Mouse (Mus musculus) CD4-positive, CD25-positive, alpha-beta regulatory T cell, adult 4 months (primary cell): ENCODE data around the gene Hdac5. TPM values are rescaled to one million over a fixed set of nuclear protein-coding genes. Genes with fewer than 3 reads are reported as not detected.

Experiments
- ATAC-seq: one replicate; pipeline ENCODE4 v1.8.0; 2017
- polyA plus RNA-seq, 2 experiments: library from polyadenylated mRNA; unstranded; fragments of 100-300 nt; shearing (Covaris generic); gene quantifications; one replicate each; pipeline ENCODE4 v1.2.1; 2017

Hdac5 gene
- 10 to 100 TPM in 1 of 2 experiments, 1 to 10 TPM in 1; 6.5 to 12.3 TPM for polyA plus RNA-seq

DNA sequence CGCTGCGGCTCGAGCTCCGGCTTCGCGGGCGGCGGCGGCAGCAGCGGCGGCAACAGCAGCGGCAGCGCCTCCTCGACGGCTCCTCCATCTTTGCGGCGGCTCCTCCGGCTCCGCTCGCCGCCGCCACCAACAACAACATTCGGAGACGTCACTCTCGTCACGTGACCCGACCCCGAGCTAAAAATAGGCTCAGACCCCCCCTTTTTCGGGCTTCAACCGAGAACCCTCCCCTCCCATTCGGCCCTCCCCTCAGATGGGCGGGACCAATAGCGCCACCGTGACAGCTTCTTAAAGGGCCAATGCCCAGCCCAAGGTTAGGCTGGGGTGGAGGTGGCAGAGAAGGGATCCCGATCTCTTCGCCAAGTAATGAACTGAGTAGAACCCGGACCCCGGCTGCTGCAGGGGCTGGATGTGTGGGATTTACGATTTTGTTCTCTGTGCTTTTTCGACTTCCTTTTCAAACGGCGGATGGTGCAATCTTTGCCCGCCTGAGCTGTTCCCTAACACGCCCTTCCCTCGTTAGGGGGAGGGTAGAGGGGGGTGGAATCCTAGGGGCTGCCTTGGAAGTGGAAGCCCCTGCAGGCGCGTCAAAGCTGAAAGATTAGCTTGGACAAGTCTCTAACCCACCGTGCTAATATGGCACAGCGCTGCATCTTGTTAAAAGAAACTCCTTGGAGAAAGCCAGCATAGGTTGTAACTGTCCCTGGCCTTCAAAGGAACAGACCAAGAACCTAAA is at the start of gene Hdac5:
Hdac5 (minus strand) TSS at position 161 of the 736 bp plus-strand sequence.
- ATAC-seq = peak; percentile 93

GRCm38 (mm10) chr11:102279595-102279994 is 49.6 kb upstream of the Hdac5 start:
- no peak for ATAC-seq

- no peak for ATAC-seq
These were observed 47.8 kb upstream of the Hdac5 start for GRCm38 (mm10) chr11:102277754-102278153.

GRCm38 (mm10) chr11:102276411-102276915 is 46.5 kb upstream of the Hdac5 start:
- ATAC-seq = no peak

GRCm38 (mm10) chr11:102268520-102269244 is 38.7 kb upstream of the Hdac5 start, which contains the start of gene Asb16:
Asb16 (plus strand) TSS chr11:102268743.
- no peak for ATAC-seq

DNA sequence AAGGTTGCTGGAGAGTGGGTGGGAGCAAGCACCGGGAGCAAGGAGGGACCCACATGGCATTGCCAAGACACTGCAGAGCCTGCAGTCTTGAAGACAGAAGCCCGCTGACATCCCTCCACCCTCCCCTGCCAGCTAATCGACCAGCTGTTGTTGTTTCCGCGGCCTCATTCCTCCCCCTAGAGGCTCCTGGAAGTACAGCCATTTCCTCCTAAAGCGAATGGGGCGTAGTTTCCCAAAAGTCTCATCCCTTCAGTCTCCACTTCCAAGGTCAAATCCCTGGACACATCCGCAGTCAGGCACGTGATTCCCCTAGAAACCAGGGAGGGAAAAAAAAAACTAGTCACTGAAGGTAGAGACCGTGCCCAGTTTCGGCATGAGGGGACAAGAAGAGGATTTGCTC is 37.5 kb upstream of the Hdac5 start:
- ATAC-seq = peak; percentile 49

DNA sequence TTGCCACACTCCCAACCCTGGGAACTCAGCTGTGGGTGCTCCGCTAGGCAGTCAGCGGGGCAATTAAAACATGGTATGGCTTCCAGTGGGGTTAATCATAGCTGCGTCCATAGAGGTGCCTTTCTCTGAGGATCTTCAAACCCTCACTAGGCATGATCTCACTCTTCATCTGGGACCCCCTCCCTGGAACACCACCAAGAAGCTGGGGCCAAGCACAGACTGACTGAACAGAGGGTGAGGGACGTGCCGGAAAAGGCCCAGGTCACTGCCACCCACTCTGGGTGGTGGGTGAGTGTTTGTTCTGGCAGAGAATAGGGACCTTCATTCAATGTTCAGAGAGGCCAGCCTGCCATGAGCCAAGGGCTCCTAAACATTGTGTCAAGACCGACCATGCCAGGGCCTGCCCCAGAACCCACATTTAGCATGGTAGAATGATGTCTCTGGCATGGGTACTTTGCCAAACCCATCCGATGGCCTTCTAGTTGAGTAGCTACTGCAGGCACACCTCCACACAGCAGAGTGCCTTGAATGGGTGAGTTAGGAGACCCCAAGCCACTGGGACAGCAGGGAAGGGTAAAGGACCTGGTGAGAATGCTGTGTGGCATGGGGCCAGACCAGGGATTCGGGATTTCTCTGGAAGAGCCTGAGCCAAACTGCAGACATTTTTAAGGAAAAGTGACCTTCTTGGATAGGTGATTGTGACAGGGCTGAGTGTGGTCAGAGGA is 36.8 kb upstream of the Hdac5 start:
- ATAC-seq = no peak

DNA sequence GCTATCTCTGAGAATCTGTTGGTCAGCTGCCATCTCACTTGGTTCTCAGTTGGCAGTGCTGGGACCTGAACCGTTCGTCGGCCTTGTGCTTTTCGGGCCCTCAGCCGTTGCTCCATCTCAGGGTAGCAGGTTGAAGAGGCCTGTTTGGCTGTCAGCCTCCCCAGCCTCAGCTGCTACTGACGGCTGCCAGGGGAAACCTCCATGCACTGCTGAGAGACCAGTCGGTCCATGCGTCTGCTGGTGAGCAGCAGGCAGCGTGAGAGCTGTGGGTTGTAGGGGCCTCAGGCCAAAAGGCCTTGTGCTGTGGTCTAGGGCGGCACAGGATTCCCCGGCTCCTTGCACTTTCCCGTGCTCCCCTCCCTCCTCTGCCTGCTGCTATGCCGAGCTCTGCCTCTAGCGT is 35.9 kb upstream of the Hdac5 start:
- no peak for ATAC-seq

DNA sequence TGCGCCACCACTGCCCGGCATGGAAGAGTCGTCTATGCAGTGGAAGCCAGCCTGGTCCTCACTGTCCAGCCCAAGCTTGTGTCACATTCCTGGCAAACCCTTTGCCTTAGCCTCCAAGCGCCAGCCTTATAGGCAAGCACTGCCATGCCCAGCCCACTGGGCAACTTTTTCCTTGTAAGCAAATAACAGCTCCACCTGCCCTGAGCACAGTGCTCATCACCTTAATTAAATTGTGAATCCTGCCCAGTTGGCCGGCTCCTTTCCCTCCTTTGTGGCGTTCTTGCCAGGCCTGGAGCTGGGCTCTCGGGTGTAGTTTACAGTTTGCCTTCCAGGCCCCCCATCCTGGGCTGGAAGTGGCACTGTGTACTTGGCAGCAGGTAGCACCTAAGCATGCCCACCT is 33.2 kb upstream of the Hdac5 start:
- no peak for ATAC-seq

DNA sequence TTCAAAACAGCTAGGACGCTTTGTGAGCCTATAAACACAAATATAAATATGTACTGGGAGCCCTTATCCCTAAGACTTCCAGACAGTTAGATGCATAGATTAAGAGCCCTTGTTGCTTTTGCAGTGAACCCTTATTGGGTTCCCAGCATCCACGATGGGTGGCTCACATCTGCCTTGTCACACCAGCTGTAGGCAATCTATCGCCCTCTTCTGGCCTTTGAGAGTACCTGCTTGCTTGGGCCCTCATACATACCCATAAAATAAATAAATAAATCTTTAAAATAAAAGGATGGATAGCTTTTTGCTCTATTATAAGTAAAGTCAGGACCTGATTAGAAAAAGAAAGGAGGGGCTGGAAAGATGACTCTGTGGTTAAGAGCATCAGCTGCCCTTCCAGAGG is 28.6 kb upstream of the Hdac5 start:
- ATAC-seq = no peak

- no peak for ATAC-seq
These were observed 28.1 kb upstream of the Hdac5 start for GRCm38 (mm10) chr11:102258095-102258494.

DNA sequence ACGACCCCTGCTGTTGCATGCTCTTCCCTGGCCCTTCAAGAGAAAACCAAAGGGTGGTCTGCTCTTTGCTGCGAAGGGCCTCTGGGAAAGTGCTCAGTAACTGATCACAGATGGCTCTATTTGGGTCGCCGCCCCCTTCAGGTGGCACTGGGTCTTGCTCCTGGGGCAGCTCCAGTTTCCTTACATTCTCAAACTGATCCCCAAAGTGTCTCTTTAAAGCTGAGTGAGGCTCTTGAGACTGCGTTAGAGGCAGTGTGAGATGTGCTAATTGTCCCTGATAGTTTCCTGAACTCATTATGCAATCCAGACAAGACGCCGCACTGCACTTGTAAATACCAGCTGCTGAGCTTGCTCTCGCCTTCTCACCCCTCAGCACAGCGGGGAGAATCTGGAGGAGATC is 27.5 kb upstream of the Hdac5 start:
- no peak for ATAC-seq

GRCm38 (mm10) chr11:102249351-102250090 is 19.6 kb upstream of the Hdac5 start:
- no peak for ATAC-seq

GRCm38 (mm10) chr11:102248630-102249230 is 18.8 kb upstream of the Hdac5 start, which contains the start of gene BC030867:
BC030867 (plus strand) TSS chr11:102248882.
- ATAC-seq = peak; percentile 90

- no peak for ATAC-seq
These were observed 16.9 kb upstream of the Hdac5 start for GRCm38 (mm10) chr11:102246871-102247270.

DNA sequence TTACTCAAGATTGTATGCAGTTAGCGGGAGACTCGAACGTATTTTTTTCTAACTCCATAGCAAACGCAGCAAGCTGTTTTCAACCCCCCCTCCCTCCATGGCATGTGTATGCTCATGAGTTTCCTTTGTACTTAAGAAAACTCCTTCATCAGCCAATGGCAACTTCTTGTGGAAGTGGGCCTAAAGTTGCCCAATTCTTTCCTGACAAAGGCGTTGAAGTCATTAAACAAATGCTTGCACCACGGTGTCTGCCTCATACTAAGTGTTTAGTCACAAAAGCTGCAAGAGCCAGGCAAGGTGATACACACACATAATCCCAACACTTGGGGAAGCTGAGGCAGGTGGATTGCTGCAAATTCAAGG is 16.3 kb upstream of the Hdac5 start:
- no peak for ATAC-seq

DNA sequence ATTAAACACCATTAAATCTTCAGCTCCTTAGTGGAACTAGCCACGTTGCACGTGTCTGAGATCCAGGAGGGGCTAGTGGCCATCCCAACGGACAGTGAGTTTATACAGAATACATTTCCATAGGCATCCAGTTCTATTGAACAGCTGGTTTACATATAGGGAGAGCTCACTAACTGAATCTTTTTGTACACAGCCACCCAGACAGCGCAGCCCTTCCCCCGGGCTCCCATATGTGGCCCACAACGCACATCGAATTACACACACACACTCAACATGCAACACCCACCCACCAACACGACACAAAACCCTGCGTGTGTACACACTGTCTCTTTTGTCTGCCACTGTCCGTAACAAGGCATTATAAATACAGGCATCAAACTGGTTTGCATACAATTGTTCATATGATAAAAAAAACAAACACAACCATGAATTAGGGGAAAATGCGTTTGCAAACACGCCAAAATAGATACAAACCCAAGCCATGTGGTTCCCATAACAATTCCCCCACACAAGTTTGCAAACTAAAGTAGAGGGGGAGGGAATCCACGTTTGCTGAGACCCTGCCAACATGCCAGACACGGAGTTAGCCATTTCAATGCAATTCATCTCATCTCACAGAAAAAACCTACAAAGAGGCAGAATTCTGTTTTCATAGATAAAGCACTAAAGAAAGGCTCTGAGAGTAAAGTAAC is 15.8 kb upstream of the Hdac5 start:
- no peak for ATAC-seq

DNA sequence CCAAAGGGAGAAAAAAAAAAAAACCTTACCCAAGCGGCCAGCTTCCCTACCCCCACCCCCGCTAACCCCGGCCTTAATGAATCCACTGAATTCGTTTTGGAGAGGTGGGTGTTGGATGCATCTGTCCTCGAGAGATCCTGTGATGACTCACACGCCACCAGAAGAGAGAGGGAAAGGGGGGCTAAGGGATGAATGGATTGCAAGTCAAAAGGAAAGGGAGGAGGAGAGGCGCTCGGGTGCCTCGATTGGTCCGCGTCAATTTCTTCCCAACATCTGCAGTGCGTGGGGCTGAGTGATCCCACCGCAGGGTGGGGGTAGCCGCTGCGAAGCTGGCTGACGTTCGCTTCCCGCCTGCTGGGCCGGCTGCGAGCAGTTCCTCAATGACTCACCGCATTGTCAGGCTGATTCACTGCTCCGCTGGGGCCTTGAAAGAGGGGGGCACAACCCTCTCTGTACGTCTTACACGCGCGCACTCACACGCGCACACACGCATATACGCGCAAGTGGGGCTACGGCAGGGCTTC is 15.0 kb upstream of the Hdac5 start:
- peak; percentile 53 for ATAC-seq

DNA sequence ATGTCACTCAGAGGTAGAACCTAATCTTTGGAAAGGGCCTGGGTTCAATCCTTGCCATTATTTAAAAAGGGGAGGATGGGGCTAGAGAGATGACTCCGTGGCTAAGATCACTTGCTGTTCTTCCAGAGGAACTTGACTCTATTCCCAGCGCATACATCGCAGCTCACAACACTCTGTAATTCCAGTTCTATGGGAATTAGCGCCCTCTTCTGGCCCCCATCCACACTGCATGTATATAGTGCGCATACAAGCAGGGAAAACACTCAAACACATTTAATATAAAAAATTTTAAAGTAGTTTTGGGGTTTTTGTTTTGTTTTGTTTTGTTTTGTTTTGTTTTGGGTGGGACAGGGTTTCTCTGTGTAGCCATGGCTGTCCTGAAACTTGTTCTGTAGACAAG is 11.9 kb upstream of the Hdac5 start:
- no peak for ATAC-seq

DNA sequence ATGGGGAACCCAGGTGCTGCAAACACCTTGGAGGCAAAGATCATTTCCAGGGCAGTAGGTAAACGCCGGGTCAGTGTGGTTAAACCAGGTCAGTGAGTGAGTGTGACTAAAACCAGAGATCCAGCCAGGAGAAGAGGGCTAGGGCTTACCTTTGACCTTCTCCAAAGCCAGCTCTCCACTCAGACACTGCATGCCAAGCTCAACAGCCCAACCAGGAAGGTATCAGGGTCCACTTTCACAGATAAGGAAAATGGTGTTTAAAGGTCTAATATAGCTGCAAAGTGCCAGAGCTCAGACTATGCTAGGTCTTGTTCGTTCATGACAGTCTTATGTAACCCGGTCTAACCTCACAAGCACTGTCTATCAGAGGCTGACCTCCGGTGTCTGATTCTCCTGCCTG is 11.3 kb upstream of the Hdac5 start:
- ATAC-seq = no peak

DNA sequence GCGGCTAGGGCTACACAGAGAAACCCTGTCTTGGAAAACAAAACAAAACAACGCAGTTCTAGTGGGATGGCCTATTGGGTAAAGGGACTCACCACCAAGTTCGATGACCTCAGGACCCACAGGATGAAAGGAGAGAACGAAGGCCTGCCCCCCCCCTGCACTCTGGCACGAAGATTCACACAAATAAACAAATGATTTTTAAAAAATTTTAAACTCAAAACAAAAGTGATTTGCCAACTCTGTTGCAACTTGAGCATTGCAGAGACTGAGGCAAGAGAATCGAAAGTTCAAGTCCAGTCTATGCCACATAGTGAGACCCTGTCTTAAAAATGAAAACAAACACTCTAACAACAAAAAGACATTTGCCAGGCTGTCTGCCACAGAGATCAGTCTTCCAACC is 10.7 kb upstream of the Hdac5 start:
- no peak for ATAC-seq
